Mouse (Mus musculus): ENCODE results near the gene Trim40.

DNA sequence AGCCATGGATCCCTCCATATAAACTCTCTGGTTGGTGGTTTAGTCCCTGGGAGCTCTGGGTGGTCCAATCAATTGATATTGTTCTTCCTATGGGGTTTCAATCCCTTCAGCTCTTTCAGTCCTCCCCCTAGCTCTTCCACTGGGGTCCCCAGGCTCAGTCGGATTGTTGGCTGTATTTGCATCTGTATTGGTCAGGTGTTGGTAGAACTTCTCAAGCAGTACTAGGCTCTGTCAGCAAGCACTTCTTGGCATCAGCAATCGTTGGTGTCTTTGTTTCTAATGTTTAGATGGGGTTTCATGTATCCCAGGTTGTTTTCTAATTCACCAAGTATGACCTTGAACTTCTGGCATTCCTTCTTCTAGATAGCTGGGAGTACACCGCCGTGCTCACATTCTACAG lies 57.2 kb downstream of the Trim40 start:
- TF ChIP-seq CTCF (IDR thresholded peaks at IDR 0.05; ENCODE audit: control insufficient read depth, insufficient read depth, low read length) (no peak), POLR2A (IDR thresholded peaks at IDR 0.05; ENCODE audit: borderline replicate concordance, control insufficient read depth, low read depth, low read length) (no peak)

Data from bone marrow, adult 2 months (tissue).